Mouse (Mus musculus) left cerebral cortex, postnatal 14 days (tissue): ENCODE data around the gene Shbg. TPM values are rescaled to one million over a fixed set of nuclear protein-coding genes. Genes with fewer than 3 reads are reported as not detected.

ENCODE experiments used
- DNase-seq, 2 experiments: peaks; one replicate each; pipeline ENCODE4 v3.0.0; 2021 to 2022; ENCODE audit warnings: low spot score in 2 of 2, mixed read lengths in 1 of 2
- intact Hi-C: fragments of 180-260 bp; cut with DNase I; formaldehyde crosslinking; loops from one replicate; pipeline ENCODE4 v1.15.1; 2025
- microRNA-seq, 2 experiments: library from miRNA; unstranded; fragments of <30 nt; microRNA quantifications; one replicate each; pipeline ENCODE4 v1.2.0; 2022
- total RNA-seq, 2 experiments: library from RNA; stranded (reverse); gene quantifications; 2 replicates each; pipeline ENCODE4 v1.2.3; 2021

Gene Shbg
- total RNA-seq, 2 experiments from 2014 or later, result not detected

- intact Hi-C loops, result loop anchor here (2.0 kb wide), 1 partner anchor 35 kb away; no protein-coding TSS in a partner anchor
- peak; percentile 89 to 94 for DNase-seq
Observed at GRCm38 (mm10) chr11:69580091-69580514, 37.6 kb downstream of the Shbg start, which contains the start of the genes Wrap53 and Trp53. TSS of gene Wrap53 (minus strand) at chr11:69580255. TSS of gene Trp53 (plus strand) at chr11:69580359.

GRCm38 (mm10) chr11:69579128-69580017 is 38.3 kb downstream of the Shbg start:
- intact Hi-C loops, result loop anchor here (2.0 to 5.0 kb wide), 3 partner anchors 33 to 47 kb away; no protein-coding TSS in a partner anchor
- peak; percentile 98 for DNase-seq

- DNase-seq, result no peak
- intact Hi-C loops, result loop anchor here (2.0 to 5.0 kb wide), 2 partner anchors 32 to 46 kb away; no protein-coding TSS in a partner anchor
Observed at GRCm38 (mm10) chr11:69578301-69578700, 39.4 kb downstream of the Shbg start.

GRCm38 (mm10) chr11:69576307-69576706 is 41.4 kb downstream of the Shbg start:
- intact Hi-C loops, result loop anchor here (5.0 kb wide), 1 partner anchor 44 kb away; no protein-coding TSS in a partner anchor
- DNase-seq, result no peak

- no peak for DNase-seq
- intact Hi-C loops, result loop anchor here (5.0 kb wide), 1 partner anchor 43 kb away; no protein-coding TSS in a partner anchor
Observed at GRCm38 (mm10) chr11:69575220-69575619, 42.5 kb downstream of the Shbg start.

GRCm38 (mm10) chr11:69565131-69565530 is 52.6 kb downstream of the Shbg start:
- DNase-seq, result no peak
- intact Hi-C loops, result no loop called here

Small RNA genes within 50 kb of the gene (microRNA-seq; reads per million reads assigned to microRNA genes)
- gene Mir1934, result 5.0 to 5.7 reads per million in 2 experiments
- gene Mir467f, result 0 reads per million in 2 experiments

Other genes with a start within 250 kb of the Shbg start
- 100 to 1,000 TPM; 531 to 563 TPM for gene Chd3, start 248.5 kb downstream of the Shbg start, total RNA-seq
- 100 to 1,000 TPM in 1 of 2 experiments, 10 to 100 TPM in 1; 92.0 to 106 TPM for gene Naa38, start 222.4 kb downstream of the Shbg start, total RNA-seq
- gene Cyb5d1, start 222.3 kb downstream of the Shbg start, total RNA-seq, result 10 to 100 TPM; 36.8 to 42.0 TPM
- 1 to 10 TPM; 2.6 to 2.9 TPM for gene Tmem88, start 219.7 kb downstream of the Shbg start, total RNA-seq
- 10 to 100 TPM; 33.0 to 33.3 TPM for gene Kdm6b, start 204.2 kb downstream of the Shbg start, total RNA-seq
- 1 to 10 TPM; 3.5 to 3.6 TPM for gene Dnah2, start 68.8 kb downstream of the Shbg start, total RNA-seq
- 100 to 1,000 TPM in 1 of 2 experiments, 10 to 100 TPM in 1; 71.8 to 100 TPM for gene Efnb3, start 57.7 kb downstream of the Shbg start, total RNA-seq
- 1 to 10 TPM; 6.9 to 8.3 TPM for gene Wrap53, start 37.6 kb downstream of the Shbg start, total RNA-seq
- 10 to 100 TPM; 21.2 to 21.9 TPM for gene Trp53, start 37.5 kb downstream of the Shbg start, total RNA-seq
- gene Atp1b2, start 12.0 kb downstream of the Shbg start, total RNA-seq, result 100 to 1,000 TPM; 451 to 452 TPM
- 10 to 100 TPM in 1 of 2 experiments, 1 to 10 TPM in 1; 9.9 to 10.2 TPM for gene Sat2, start 4.1 kb upstream of the Shbg start, total RNA-seq
- 100 to 1,000 TPM; 107 TPM for gene Fxr2, start 15.1 kb upstream of the Shbg start, total RNA-seq
- not detected for gene Sox15, start 37.4 kb upstream of the Shbg start, total RNA-seq
- 10 to 100 TPM; 77.6 to 83.7 TPM for gene Mpdu1, start 44.7 kb upstream of the Shbg start, total RNA-seq
- 10 to 100 TPM; 13.5 to 13.8 TPM for gene Cd68, start 48.2 kb upstream of the Shbg start, total RNA-seq
- gene Eif4a1, start 54.5 kb upstream of the Shbg start, total RNA-seq, result 100 to 1,000 TPM; 368 to 371 TPM
- 100 to 1,000 TPM in 1 of 2 experiments, 10 to 100 TPM in 1; 91.5 to 102 TPM for gene Senp3, start 64.2 kb upstream of the Shbg start, total RNA-seq
- gene Tnfsf13, start 67.9 kb upstream of the Shbg start, total RNA-seq, result 1 to 10 TPM; 1.7 to 2.0 TPM
- 1 to 10 TPM; 5.8 to 7.6 TPM for gene Tnfsf12, start 77.9 kb upstream of the Shbg start, total RNA-seq
- gene Tnfsfm13, start 78.2 kb upstream of the Shbg start, total RNA-seq, result under 1 TPM; 0.81 to 0.95 TPM
- gene Polr2a, start 140.7 kb upstream of the Shbg start, total RNA-seq, result 10 to 100 TPM; 54.3 to 54.4 TPM
- not detected for gene Slc35g3, start 144.1 kb upstream of the Shbg start, total RNA-seq
- gene Zbtb4, start 148.0 kb upstream of the Shbg start, total RNA-seq, result 10 to 100 TPM; 71.1 to 86.9 TPM
- under 1 TPM; 0.76 to 0.79 TPM for gene Chrnb1, start 178.0 kb upstream of the Shbg start, total RNA-seq
- gene Fgf11, start 184.0 kb upstream of the Shbg start, total RNA-seq, result 10 to 100 TPM; 15.4 to 20.4 TPM
- not detected for gene Tmem102, start 187.7 kb upstream of the Shbg start, total RNA-seq
- not detected for gene Gm39566, start 197.4 kb upstream of the Shbg start, total RNA-seq
- not detected for gene Spem2, start 200.6 kb upstream of the Shbg start, total RNA-seq
- gene Spem1, start 204.3 kb upstream of the Shbg start, total RNA-seq, result under 1 TPM in 1 of 2 experiments, not detected in 1; 0.32 TPM
- gene Nlgn2, start 219.9 kb upstream of the Shbg start, total RNA-seq, result 100 to 1,000 TPM; 277 to 281 TPM
- 100 to 1,000 TPM; 160 to 167 TPM for gene Tmem256, start 220.6 kb upstream of the Shbg start, total RNA-seq
- gene Plscr3, start 228.5 kb upstream of the Shbg start, total RNA-seq, result 10 to 100 TPM; 19.5 to 22.3 TPM
- gene Tnk1, start 240.8 kb upstream of the Shbg start, total RNA-seq, result not detected